Mouse (Mus musculus): ENCODE measurements around the gene Ackr2.
A peak's percentile ranks its signal among the peaks of the same experiment; 100 is the strongest.

Ackr2 gene

GRCm38 (mm10) chr9:121891301-121891700 lies 6.9 kb upstream of the Ackr2 start:
- DNase-seq (ENCODE audit: low read depth) = no peak

- no peak for DNase-seq (ENCODE audit: low read depth)
Observed at GRCm38 (mm10) chr9:121892057-121892687, 6.0 kb upstream of the Ackr2 start.

GRCm38 (mm10) chr9:121894447-121894846 lies 3.7 kb upstream of the Ackr2 start:
- no peak for DNase-seq (ENCODE audit: low read depth)

- no peak for DNase-seq (ENCODE audit: low read depth)
Observed at GRCm38 (mm10) chr9:121895392-121895993, 2.7 kb upstream of the Ackr2 start.

DNA sequence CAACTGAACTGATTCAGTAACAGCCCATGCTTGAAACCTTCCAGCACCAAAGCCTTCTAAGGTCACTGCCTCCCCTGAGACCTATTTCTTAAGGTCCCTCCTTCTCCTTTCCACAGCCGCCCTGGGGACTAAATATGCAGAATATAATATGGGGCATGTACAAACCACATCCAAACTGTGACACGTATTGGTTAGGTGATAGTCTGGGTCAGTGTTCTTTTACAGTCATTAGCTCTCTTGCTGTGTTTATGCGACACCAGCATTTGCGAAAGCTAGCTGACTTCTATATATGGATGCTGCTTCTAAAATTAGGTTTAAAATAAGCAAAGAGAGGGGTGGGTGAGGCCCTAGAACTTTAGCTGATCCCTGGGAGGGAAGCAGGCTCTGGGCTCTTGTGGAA lies 1.3 kb upstream of the Ackr2 start:
- no peak for DNase-seq (ENCODE audit: low read depth)

DNA sequence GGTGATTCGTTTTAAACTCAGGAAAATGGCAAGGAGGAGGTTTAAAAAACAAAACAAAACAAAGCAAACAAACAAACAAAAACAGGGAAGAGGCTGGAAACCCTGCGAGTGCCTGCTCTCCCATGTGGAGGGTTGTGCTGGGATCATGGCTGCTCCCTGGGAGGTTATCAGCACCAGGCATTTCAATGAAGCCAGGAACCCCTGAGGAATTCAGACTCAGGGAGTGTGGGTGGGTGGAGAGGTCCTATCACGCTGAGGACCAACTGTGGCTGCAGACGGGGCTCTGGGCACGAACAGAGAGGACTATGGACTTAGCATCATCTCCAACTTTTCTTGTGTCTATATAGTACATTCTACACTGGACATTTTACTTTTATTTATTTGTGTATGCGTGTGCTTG lies 1.2 kb downstream of the Ackr2 start:
- no peak for DNase-seq (ENCODE audit: low read depth)

DNA sequence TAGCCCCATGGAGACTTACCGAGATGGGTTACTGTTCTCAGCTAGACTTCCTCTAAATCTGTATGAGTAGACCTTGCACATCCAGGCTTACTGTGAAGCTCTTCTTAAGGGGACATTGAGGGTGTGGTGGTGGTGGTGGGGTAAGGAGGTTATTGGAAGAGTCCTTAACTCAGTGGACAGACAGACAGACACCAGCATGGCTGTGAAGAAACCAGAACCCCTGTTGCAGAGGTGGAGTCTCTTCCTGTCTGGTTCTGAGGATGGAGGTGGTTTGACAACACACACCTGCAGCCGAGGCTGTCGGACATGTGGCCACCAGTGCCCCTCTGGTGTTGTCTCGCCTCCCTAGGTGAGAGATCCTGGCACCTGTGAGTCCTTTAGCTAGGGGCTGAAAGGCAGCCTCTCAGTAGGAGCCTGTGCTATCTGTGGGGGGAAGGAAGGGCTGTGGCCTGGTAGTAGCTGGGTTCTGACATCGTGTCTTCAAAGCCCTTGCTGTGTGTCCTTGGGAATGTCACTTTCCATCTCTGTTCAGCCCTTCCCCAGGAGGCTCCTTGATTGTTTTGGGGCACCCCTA lies 2.2 kb downstream of the Ackr2 start:
- DNase-seq (ENCODE audit: low read depth) = no peak

GRCm38 (mm10) chr9:121901710-121902700 lies 3.9 kb downstream of the Ackr2 start:
- DNase-seq (ENCODE audit: low read depth) = no peak

DNA sequence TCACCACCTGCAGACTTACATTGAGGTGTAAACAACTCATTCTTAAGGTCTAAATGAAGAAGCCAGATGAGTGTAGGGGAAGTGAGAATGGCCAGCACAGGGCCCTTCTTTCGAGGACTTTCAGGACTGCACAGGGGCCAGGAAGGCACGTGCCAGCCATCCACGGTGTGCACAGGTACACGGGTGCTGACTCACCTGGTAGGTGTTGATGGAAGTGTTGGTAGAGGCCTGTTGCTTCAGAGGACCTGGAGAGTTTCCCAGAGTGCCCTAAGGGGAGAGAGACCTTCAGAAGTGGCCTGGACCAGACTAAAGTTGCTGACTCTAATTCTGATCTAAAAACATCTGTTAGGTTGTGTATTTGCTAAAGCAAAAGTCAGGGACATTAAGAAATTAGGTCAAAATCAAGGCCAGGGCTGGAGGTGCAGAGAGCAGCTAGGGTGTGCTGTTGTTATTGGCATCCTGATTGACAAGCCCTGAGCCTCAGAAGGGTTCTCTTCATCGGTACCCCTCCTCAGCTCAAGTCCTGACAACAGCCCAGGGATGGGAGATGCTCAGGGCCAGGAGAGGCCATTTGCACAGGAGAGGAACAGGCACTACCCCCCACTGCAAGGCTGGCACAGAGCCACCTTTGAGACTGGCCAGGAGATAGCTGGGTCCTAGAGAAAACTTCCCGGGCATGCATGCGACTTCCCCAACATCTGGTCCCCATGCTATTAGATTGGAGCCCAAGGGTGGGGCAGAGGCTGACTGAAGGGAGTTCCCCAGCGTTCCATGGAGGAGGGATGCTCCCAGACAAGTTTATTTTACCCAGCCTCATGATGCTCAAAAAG lies 5.5 kb downstream of the Ackr2 start:
- no peak for DNase-seq (ENCODE audit: low read depth)

GRCm38 (mm10) chr9:121904319-121904718 lies 6.2 kb downstream of the Ackr2 start:
- no peak for DNase-seq (ENCODE audit: low read depth)

DNA sequence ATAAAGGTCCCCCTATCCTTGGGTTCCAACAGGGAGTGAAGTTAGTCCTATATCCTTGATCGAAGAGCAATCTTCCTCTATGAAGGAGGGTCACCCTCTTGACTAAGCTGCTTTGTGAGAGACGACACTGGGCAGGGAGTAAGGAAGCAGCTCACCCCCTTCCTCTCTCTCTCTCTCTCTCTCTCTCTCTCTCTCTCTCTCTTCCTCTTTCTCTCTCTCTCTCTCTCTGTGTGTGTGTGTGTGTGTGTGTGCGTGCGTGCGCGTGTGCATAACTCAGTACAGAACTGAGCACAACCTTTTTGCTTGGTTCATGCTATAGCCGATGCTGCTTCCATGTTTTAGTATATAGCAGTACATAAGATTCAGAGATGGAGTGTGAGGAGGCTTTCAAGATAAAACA lies 6.8 kb downstream of the Ackr2 start:
- DNase-seq (ENCODE audit: low read depth) = no peak

- no peak for DNase-seq (ENCODE audit: low read depth)
Observed at GRCm38 (mm10) chr9:121905556-121906185, 7.5 kb downstream of the Ackr2 start.

DNA sequence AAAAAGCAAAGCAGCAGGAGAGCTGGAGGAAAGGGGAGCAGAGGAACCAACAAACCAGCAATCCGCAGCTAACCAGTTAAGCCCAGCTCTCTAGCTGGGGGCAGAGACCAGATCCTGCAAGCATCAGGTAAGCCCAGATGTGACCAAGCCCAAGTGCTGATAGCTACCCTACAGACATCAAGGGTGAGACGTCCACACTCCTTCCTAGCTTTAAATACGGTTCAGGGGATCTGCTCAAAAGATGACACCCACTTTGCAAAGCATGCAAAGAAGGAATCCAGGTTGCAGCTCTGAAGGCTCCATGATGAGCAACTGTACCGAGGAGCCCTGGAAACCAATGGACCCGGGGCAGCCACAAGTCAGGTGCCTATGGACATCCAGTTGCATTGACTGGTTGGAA lies 8.3 kb downstream of the Ackr2 start:
- DNase-seq (ENCODE audit: low read depth) = no peak

DNA sequence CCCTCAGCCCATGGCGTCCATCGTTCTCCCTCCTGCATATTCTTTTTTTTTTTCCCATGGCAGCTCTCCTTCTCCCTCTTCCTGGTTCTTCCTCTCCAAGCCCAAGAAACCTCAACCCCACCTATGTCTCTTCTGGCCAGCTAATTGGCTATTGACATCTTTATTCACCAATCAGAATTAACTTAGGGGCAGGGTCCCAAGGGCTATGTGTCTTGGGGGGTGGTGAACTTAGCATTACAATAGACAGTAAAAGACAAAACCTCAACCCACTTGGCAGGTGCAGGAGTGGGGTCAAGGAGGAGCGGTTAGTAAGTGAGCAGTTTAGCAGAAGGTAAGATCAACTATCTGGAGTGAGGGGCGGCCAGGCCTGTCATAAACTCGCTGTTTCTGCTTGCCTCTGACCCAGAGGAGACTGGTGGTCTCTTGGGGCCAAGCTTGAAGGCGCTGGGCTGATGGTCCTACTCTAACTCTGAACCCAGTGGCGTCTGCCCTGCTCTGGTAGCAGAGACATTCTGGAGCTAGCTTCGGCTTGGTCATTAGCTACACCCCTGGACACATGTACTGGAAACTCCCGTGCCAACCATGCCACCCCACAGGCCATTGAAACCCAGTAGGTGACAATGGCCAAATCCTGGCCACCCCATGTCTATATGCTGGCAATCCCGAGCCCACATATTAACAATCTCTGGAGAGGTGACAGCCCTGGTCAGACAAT lies 9.4 kb downstream of the Ackr2 start:
- DNase-seq (ENCODE audit: low read depth) = no peak

- DNase-seq (ENCODE audit: low read depth) = no peak
Observed at GRCm38 (mm10) chr9:121908321-121908720, 10.2 kb downstream of the Ackr2 start.

GRCm38 (mm10) chr9:121909635-121910034 lies 11.5 kb downstream of the Ackr2 start:
- DNase-seq (ENCODE audit: low read depth) = no peak

GRCm38 (mm10) chr9:121911196-121911595 lies 13.0 kb downstream of the Ackr2 start:
- DNase-seq (ENCODE audit: low read depth) = no peak

GRCm38 (mm10) chr9:121912786-121913185 lies 14.6 kb downstream of the Ackr2 start:
- DNase-seq (ENCODE audit: low read depth) = no peak

DNA sequence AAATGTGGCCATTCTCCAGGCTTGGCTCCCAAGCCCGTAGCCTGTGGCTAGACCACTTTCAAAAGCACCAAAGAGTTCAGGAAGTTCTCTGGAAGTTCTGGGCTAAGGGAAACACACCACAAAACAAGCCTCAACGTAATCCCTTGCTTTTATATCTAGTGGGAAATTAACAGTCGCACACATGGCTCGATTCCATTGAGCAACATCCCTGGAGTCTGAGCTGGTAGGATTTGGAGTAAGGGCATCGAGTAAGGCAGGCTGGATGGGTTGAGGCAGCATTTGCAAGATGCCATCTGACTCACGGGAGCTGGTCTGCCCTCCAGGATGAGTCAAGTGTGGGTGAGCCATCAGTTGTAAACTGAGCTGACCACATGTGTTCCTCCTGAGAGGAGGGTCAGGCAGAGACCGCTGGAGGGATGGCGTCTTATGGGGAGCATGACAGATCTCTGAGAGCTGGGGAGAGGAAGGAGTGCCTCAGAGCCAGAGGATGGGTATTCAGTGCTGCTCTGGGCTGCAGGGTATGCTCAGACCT lies 16.1 kb downstream of the Ackr2 start:
- peak; percentile 42 for DNase-seq (ENCODE audit: low read depth)

GRCm38 (mm10) chr9:121915056-121915455 lies 16.9 kb downstream of the Ackr2 start:
- no peak for DNase-seq (ENCODE audit: low read depth)
